Mouse (Mus musculus): Measurements from ENCODE around the gene Hyou1. TPM values are rescaled to one million over a fixed set of nuclear protein-coding genes. Genes with fewer than 3 reads are reported as not detected.

Hyou1 gene
- polyA plus RNA-seq, 1 experiment from 2014 or later, result 22.0 TPM

DNA sequence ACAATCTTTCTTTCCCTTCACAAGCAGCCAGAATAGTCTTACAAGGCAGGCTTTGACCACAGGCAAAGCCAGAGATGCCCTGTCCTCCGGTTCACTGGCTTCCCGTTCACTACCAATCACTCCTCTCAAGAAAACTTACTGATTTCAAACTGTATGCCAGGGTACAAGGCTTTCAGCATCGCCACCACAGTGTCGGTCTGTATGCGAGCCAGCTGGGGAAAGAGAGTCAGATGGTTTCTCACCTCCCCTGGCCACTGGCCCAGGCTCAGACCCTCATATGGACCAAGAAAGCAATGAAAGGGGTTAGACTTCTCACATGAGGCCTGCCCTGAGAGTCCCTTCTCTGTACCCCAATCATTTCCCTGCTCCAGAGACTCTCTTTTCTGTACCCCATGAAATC lies 37.8 kb upstream of the Hyou1 start:
- no peaks in the 10 kb centered on the region for H3K9me3 ChIP-seq
- H3K4me2 ChIP-seq (replicated peaks), result no peak overlapping the region
- no peak for ATAC-seq (replicated peaks)
- 92% methylated on average over 5 of the region's 5 CpGs for WGBS
- H3K27ac ChIP-seq (replicated peaks), result no peak overlapping the region
- no peak overlapping the region for H3K9ac ChIP-seq (replicated peaks)
- H3K4me1 ChIP-seq, result peaks cover 31% of the 10 kb centered on the region
- no peaks in the 10 kb centered on the region for H3K27me3 ChIP-seq
- peaks cover 9% of the 10 kb centered on the region for H3K36me3 ChIP-seq
- H3K4me3 ChIP-seq, result no peak overlapping the region

DNA sequence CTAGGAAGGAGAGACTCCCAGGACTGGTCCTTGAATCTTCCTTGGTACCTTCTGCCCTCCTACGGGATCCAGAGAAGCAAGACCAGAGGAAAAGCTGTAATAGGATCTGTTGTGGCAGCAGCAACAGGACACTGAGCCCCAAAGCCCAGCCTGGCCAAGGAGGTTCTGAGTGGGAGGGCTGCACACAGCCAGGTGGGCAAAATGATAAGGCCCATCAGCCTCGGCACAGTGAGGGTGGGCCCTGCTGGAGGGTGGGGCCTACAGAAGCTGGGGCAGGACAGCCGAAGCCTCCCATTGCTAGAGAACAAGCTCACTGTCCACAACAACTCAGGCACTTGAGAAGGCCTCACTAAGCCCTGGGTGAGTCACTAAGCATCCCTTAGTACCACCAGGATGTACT lies 37.1 kb upstream of the Hyou1 start:
- Histone ChIP-seq H3K36me3 (peaks cover 15% of the 10 kb centered on the region), H3K4me3 (no peak overlapping the region), H3K9me3 (no peaks in the 10 kb centered on the region), H3K27ac (replicated peaks) (no peak overlapping the region), H3K4me2 (replicated peaks) (no peak overlapping the region), H3K4me1 (peaks cover 24% of the 10 kb centered on the region), H3K9ac (replicated peaks) (no peak overlapping the region), H3K27me3 (no peaks in the 10 kb centered on the region)
- ATAC-seq (replicated peaks), result no peak
- WGBS, result 92% methylated on average over 3 of the region's 3 CpGs

DNA sequence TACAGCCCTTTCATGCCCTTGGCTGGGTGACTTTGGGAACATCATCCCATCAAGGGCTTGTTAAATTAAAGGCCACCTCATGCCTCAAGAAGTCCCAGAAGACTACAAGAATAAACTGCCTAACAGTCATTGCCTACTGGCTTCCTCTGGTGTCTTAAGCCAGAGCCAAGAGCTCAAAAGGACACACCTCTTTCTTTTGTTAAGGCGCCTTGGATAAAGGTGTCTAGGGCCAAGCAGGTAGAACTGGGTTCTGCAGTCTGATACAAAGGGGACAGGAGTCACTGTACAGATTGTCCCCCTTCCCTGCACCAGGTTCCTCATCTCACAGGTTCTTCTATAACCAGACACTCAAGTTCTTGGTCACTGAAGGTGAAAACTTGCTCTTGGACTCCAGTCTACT lies 36.7 kb upstream of the Hyou1 start:
- Histone ChIP-seq H3K4me3 (no peak overlapping the region), H3K4me1 (peaks cover 20% of the 10 kb centered on the region), H3K4me2 (replicated peaks) (no peak overlapping the region), H3K9ac (replicated peaks) (no peak overlapping the region), H3K27me3 (no peaks in the 10 kb centered on the region), H3K27ac (replicated peaks) (no peak overlapping the region), H3K9me3 (no peaks in the 10 kb centered on the region), H3K36me3 (peaks cover 20% of the 10 kb centered on the region)
- 100% methylated on average over 1 of the region's 1 CpGs for WGBS
- ATAC-seq (replicated peaks), result no peak

DNA sequence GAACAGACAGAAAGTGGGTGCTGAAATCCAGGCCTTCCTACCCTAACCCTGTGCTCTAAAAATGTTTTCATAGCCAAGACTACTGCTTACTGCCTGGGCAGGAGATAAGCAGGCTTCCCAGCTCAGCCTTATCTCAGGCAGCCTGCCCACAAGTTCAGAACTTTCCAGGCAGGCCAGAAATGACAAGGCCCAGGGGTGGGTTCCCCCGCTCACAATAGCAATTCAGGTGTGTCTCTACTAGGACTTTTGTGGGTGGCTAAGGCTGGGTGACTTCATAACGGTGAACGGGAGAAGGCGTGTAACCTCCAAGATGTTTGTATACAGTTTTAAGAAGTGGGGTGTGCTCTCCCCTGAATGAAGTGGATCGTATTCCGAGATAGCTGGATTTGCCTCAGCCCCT lies 36.0 kb upstream of the Hyou1 start:
- 10% methylated on average over 6 of the region's 6 CpGs for WGBS
- Histone ChIP-seq H3K36me3 (peaks cover 25% of the 10 kb centered on the region), H3K4me1 (peaks cover 17% of the 10 kb centered on the region), H3K27me3 (no peaks in the 10 kb centered on the region), H3K4me3 (peak overlapping the region; percentile 68), H3K4me2 (replicated peaks) (peak overlapping the region; percentile 72), H3K27ac (replicated peaks) (peak overlapping the region; percentile 95), H3K9ac (replicated peaks) (peak overlapping the region; percentile 72), H3K9me3 (no peaks in the 10 kb centered on the region)
- ATAC-seq (replicated peaks), result no peak

DNA sequence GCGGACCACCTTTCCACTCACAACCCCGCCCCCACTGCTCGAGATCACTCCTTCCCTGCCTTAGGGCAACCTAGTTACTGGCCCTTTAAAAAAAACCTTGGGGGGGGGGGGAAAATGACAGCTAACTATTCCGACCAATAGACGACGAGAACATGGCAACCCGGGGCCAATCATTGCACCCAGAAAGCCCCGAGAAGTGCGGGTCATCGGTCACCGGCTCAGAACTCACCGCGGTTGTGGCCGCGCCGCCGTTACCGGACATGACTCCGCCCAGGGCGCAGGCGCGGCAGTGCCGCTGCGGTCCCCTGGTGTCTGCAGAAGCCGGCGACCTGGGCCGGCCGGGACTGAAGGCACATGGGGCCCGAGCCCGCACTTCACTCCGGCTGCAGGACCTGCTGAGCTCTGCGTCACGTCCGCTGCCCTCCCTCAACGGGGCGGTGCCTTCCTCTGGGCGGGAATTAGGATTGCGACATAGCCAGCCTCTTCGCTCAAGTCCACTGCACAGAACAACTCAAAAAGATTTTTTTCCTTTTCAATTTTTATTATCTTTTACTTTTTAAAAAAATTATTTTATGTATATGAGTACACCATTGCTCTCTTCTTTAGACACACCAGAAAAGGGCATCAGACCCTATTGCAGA lies 35.4 kb upstream of the Hyou1 start, which contains the start of gene Hmbs:
Hmbs (minus strand) TSS at position 448 of the 641 bp plus-strand sequence.
- ATAC-seq (replicated peaks), result peak; percentile 97
- H3K36me3 ChIP-seq, result peaks cover 27% of the 10 kb centered on the region
- H3K27ac ChIP-seq (replicated peaks), result peak within 1 kb of the TSS; percentile 95
- H3K4me2 ChIP-seq (replicated peaks), result peak within 1 kb of the TSS; percentile 72
- peaks cover 17% of the 10 kb centered on the region for H3K4me1 ChIP-seq
- no peaks in the 10 kb centered on the region for H3K9me3 ChIP-seq
- H3K4me3 ChIP-seq, result peak within 1 kb of the TSS; percentile 68
- peak within 1 kb of the TSS; percentile 72 for H3K9ac ChIP-seq (replicated peaks)
- WGBS, result under 1% methylated on average over 39 of the region's 39 CpGs
- no peaks in the 10 kb centered on the region for H3K27me3 ChIP-seq

DNA sequence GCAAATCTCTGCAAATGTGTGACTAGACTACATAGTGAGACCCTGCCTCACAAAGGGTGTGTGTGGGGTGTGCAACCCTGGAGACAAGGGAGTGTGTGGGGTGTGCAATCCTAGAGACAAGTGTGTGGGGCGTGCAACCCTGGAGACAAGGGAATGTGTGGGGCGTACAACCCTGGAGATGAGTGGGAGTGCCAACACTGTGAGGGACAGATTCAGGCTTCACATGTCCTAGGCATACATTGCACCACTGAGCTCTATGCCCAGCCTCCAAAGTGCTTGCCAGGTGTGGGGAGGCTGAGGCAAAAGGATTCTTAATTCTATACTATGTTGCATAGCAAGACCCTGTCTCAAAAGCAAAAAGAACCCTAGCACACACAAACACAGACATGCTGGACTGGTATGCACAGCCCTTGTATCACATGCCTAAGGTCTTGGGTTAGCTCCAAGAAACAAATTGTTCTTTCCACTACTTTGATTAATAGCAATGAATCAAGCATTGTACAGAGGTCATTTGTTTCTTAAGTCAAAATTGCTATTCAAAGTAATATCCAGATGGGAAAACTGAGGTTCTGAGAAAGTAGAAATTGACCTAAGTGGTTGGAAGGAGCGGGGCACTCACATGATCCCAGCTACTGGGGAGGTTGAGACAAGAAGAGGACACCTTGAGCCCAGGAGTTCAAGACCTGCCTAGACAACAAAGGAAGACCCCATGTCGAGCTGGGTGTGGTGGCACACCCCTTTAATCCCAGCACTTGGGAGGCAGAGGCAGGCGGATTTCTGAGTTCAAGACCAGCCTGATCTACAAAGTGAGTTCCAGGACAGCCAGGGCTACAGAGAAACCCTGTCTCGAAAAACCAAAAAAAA lies 33.5 kb upstream of the Hyou1 start:
- no peak overlapping the region for H3K4me3 ChIP-seq
- H3K4me1 ChIP-seq, result peaks cover 17% of the 10 kb centered on the region
- H3K36me3 ChIP-seq, result peaks cover 42% of the 10 kb centered on the region
- WGBS, result 93% methylated on average over 6 of the region's 6 CpGs
- H3K4me2 ChIP-seq (replicated peaks), result no peak overlapping the region
- H3K27me3 ChIP-seq, result no peaks in the 10 kb centered on the region
- no peak overlapping the region for H3K9ac ChIP-seq (replicated peaks)
- no peak overlapping the region for H3K27ac ChIP-seq (replicated peaks)
- ATAC-seq (replicated peaks), result no peak
- H3K9me3 ChIP-seq, result no peaks in the 10 kb centered on the region

DNA sequence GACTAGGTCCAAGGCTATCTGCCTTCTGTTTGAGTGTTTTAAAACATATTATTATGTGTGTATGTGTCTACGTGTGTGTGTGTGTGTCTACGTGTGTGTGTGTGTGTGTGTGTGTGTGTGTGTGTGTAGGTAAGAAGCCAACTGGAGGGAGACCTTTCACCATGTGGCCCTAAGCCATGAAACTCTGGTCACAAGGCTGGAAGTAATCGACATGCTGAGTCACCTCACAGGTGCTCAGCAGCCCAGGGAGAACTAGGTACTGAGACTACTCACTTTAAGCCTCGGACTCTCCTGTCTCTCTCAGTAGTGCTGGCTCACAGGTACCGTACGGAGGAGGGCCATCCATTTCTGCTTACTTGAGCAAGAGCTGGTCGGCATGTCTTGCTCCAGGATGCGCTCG lies 32.1 kb upstream of the Hyou1 start:
- Histone ChIP-seq H3K9ac (replicated peaks) (no peak overlapping the region), H3K4me2 (replicated peaks) (no peak overlapping the region), H3K4me3 (no peak overlapping the region), H3K27ac (replicated peaks) (no peak overlapping the region), H3K4me1 (peaks cover 17% of the 10 kb centered on the region), H3K27me3 (no peaks in the 10 kb centered on the region), H3K36me3 (peaks cover 54% of the 10 kb centered on the region), H3K9me3 (no peaks in the 10 kb centered on the region)
- 91% methylated on average over 9 of the region's 9 CpGs for WGBS
- ATAC-seq (replicated peaks), result no peak

DNA sequence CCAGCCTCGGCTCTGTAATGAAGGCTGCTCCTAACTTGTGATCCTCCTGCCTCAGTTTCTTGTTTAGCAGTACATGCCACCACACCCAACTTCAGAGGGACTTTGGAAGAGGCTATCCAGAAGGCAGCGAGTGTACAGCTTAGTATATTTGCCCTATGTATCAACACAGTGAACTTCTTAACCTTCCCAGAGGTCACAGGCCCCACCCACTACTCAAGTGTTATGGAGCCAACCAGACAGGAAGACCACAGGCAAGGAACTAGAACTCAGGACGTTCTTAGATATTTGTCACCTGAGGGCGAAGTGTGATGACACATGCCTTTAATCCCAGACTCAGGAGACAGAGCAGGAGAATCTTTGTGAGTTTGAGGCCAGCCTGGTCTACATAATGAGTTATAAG lies 31.7 kb upstream of the Hyou1 start:
- ATAC-seq (replicated peaks), result no peak
- H3K4me1 ChIP-seq, result peaks cover 14% of the 10 kb centered on the region
- no peaks in the 10 kb centered on the region for H3K9me3 ChIP-seq
- no peak overlapping the region for H3K4me3 ChIP-seq
- H3K9ac ChIP-seq (replicated peaks), result no peak overlapping the region
- no peaks in the 10 kb centered on the region for H3K27me3 ChIP-seq
- no peak overlapping the region for H3K27ac ChIP-seq (replicated peaks)
- H3K4me2 ChIP-seq (replicated peaks), result no peak overlapping the region
- peaks cover 58% of the 10 kb centered on the region for H3K36me3 ChIP-seq
- 88% methylated on average over 4 of the region's 4 CpGs for WGBS

DNA sequence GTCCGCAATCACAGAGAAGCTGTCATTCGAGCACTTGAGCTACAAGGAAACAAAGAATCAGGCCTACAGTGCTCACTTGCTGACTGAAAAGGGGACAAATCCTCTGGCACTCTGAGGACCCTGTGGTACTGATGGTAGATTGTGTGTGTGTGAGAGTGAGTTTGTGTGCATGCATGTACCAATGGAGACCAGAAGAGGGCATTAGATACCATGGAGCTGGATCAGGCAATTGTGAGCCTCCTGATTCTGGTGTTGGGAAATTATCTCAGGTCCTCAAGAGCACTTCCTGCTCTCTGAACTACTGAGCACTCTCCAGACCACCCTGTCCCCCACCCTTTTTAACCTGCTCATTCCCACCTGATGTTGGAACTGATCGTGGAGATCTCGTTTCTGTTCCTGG lies 30.7 kb upstream of the Hyou1 start:
- no peaks in the 10 kb centered on the region for H3K27me3 ChIP-seq
- no peak for ATAC-seq (replicated peaks)
- H3K4me1 ChIP-seq, result peaks cover 6% of the 10 kb centered on the region
- no peaks in the 10 kb centered on the region for H3K9me3 ChIP-seq
- H3K4me3 ChIP-seq, result no peak overlapping the region
- no peak overlapping the region for H3K27ac ChIP-seq (replicated peaks)
- H3K36me3 ChIP-seq, result peaks cover 67% of the 10 kb centered on the region
- H3K9ac ChIP-seq (replicated peaks), result no peak overlapping the region
- WGBS, result 96% methylated on average over 4 of the region's 4 CpGs
- H3K4me2 ChIP-seq (replicated peaks), result no peak overlapping the region

DNA sequence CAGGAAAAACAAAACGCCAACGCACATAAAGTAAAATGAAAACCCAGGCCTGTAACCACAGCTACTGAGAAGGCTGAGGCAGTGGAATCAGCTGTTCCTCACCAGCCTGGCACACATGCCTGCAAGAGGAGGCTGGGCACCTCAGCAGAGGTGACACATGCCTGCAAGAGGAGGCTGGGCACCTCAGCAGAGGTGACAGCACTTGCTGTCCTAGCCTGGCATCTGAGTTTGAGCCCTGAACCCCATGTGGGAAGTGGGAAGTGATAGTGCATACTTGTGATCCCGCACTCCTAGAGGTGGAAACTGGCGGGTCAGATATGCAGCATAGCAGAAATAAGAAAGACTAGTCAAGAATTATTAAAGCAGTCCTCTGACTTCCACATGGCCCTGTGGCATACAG lies 27.9 kb upstream of the Hyou1 start:
- H3K27ac ChIP-seq (replicated peaks), result no peak overlapping the region
- ATAC-seq (replicated peaks), result no peak
- H3K36me3 ChIP-seq, result peaks cover 96% of the 10 kb centered on the region
- H3K9me3 ChIP-seq, result no peaks in the 10 kb centered on the region
- no peaks in the 10 kb centered on the region for H3K4me1 ChIP-seq
- H3K4me2 ChIP-seq (replicated peaks), result no peak overlapping the region
- 98% methylated on average over 4 of the region's 4 CpGs for whole genome bisulfite sequencing
- no peak overlapping the region for H3K9ac ChIP-seq (replicated peaks)
- H3K4me3 ChIP-seq, result no peak overlapping the region
- H3K27me3 ChIP-seq, result no peaks in the 10 kb centered on the region

DNA sequence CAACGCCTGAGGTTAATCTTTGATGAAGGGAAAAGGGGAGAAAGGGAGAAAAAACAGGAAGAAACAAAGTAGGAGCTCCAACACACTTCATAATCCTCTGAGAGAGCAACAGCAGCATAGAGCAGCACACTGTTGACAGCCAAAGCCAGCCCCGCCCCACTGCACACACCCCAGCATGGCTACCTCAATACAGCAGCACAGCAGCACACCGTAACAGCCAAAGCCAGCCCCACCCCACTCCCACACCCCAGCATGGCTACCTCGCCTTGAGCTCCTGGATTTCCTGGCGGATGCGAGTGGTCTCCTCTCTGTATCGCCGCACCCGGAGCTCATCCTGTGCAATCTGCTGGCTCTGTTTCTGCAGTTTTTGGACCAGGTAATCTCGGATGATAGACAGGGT lies 27.0 kb upstream of the Hyou1 start:
- ATAC-seq (replicated peaks), result no peak

DNA sequence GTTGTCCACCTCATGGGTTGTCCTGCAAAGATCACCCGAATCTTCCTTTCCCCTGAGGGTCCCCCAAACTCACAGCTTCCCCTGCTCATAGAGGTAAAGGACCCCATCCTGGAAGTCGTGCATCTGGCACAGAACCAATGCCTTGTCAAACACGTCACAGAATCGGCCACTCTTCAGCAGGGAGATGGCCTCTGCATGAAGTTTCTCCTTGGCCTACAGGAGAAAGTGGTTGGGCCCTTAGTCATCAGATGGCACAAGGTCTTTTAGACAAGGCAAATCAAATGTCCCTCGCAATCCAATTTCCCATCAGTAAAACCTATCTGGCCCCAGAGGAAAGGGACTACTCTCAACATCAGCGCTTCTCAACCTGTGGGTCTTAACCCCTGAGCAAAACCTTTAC lies 26.1 kb upstream of the Hyou1 start:
- Histone ChIP-seq H3K36me3 (peaks cover 97% of the 10 kb centered on the region), H3K27ac (replicated peaks) (no peak overlapping the region), H3K4me1 (no peaks in the 10 kb centered on the region), H3K4me2 (replicated peaks) (no peak overlapping the region), H3K9me3 (no peaks in the 10 kb centered on the region), H3K27me3 (no peaks in the 10 kb centered on the region), H3K9ac (replicated peaks) (no peak overlapping the region), H3K4me3 (no peak overlapping the region)
- 92% methylated on average over 6 of the region's 6 CpGs for WGBS
- ATAC-seq (replicated peaks), result no peak

More for the DNA sequence above, 27.0 kb upstream of the Hyou1 start:
- Histone ChIP-seq H3K4me2 (replicated peaks) (no peak overlapping the region), H3K4me3 (no peak overlapping the region), H3K27ac (replicated peaks) (no peak overlapping the region), H3K36me3 (peaks cover 97% of the 10 kb centered on the region), H3K4me1 (no peaks in the 10 kb centered on the region), H3K9me3 (no peaks in the 10 kb centered on the region), H3K9ac (replicated peaks) (no peak overlapping the region), H3K27me3 (no peaks in the 10 kb centered on the region)
- 91% methylated on average over 10 of the region's 10 CpGs for WGBS
